Mouse (Mus musculus): Measurements from ENCODE around the gene Myl6. TPM values are rescaled to one million over a fixed set of nuclear protein-coding genes. Genes with fewer than 3 reads are reported as not detected.
A peak's percentile ranks its signal among the peaks of the same experiment; 100 is the strongest.
"Not testable (repeated sequence)": the region's sequence is repeated elsewhere in the genome, so short reads cannot be mapped to it uniquely, and the experiment has no call there.

Myl6 gene
- polyA plus RNA-seq, 1 experiment from 2014 or later = 742 TPM

- H3K4me1 ChIP-seq (replicated peaks; ENCODE audit: control insufficient read depth, insufficient read depth, low read length) = peaks cover 11% of the 10 kb centered on the region
- no peak overlapping the region; the same call in 1 of the 2 replicates for H3K4me2 ChIP-seq (replicated peaks; ENCODE audit: low read depth, low read length)
- 81% methylated on average over 4 of the region's 4 CpGs for WGBS
- H3K4me3 ChIP-seq (ENCODE audit: low read depth, low read length) = no peak overlapping the region
- no peaks in the 10 kb centered on the region; the same call in 1 of the 2 replicates for H3K36me3 ChIP-seq (ENCODE audit: control insufficient read depth, insufficient read depth, low read length)
- H3K9me3 ChIP-seq (ENCODE audit: control insufficient read depth, low read length) = no peaks in the 10 kb centered on the region
- no peak overlapping the region for H3K9ac ChIP-seq (ENCODE audit: low read depth, low read length)
- H3K27ac ChIP-seq (ENCODE audit: low read depth, low read length) = no peak overlapping the region
- DNase-seq (ENCODE audit: low spot score) = no peak
- H3K27me3 ChIP-seq (ENCODE audit: control insufficient read depth, insufficient read depth, low read length) = no peaks in the 10 kb centered on the region; the same call in 1 of the 2 replicates
- no peak for ATAC-seq (ENCODE audit: low FRiP score)
Observed at GRCm38 (mm10) chr10:128495903-128496302, 2.0 kb upstream of the Myl6 start.

GRCm38 (mm10) chr10:128495270-128495669, 1.3 kb upstream of the Myl6 start:
- 82% methylated on average over 2 of the region's 2 CpGs for WGBS

GRCm38 (mm10) chr10:128494667-128495245, 811 bp upstream of the Myl6 start:
- no peak for DNase-seq (ENCODE audit: low spot score)
- Histone ChIP-seq H3K4me1 (replicated peaks; ENCODE audit: control insufficient read depth, insufficient read depth, low read length) (peaks cover 15% of the 10 kb centered on the region), H3K36me3 (ENCODE audit: control insufficient read depth, insufficient read depth, low read length) (peaks cover under 1% of the 10 kb centered on the region; the same call in 1 of the 2 replicates), H3K9ac (ENCODE audit: low read depth, low read length) (peak overlapping the region; percentile 68), H3K4me2 (replicated peaks; ENCODE audit: low read depth, low read length) (peak overlapping the region; percentile 58), H3K27ac (ENCODE audit: low read depth, low read length) (peak overlapping the region; percentile 54; the same call in 1 of the 2 replicates), H3K27me3 (ENCODE audit: control insufficient read depth, insufficient read depth, low read length) (no peaks in the 10 kb centered on the region; the same call in 1 of the 2 replicates), H3K4me3 (ENCODE audit: low read depth, low read length) (peak overlapping the region; percentile 76), H3K9me3 (ENCODE audit: control insufficient read depth, low read length) (no peaks in the 10 kb centered on the region)
- 64% methylated on average over 11 of the region's 11 CpGs for WGBS
- ATAC-seq (ENCODE audit: low FRiP score) = no peak

More at GRCm38 (mm10) chr10:128495270-128495669, 1.3 kb upstream of the Myl6 start:
- Histone ChIP-seq H3K4me1 (replicated peaks; ENCODE audit: control insufficient read depth, insufficient read depth, low read length) (peaks cover 11% of the 10 kb centered on the region), H3K9me3 (ENCODE audit: control insufficient read depth, low read length) (no peaks in the 10 kb centered on the region), H3K9ac (ENCODE audit: low read depth, low read length) (no peak overlapping the region), H3K27ac (ENCODE audit: low read depth, low read length) (no peak overlapping the region), H3K4me2 (replicated peaks; ENCODE audit: low read depth, low read length) (no peak overlapping the region), H3K4me3 (ENCODE audit: low read depth, low read length) (no peak overlapping the region), H3K36me3 (ENCODE audit: control insufficient read depth, insufficient read depth, low read length) (no peaks in the 10 kb centered on the region; the same call in 1 of the 2 replicates), H3K27me3 (ENCODE audit: control insufficient read depth, insufficient read depth, low read length) (no peaks in the 10 kb centered on the region; the same call in 1 of the 2 replicates)
- no peak for ATAC-seq (ENCODE audit: low FRiP score)
- no peak for DNase-seq (ENCODE audit: low spot score)

- Histone ChIP-seq H3K9ac (ENCODE audit: low read depth, low read length) (peak overlapping the region; percentile 74), H3K9me3 (ENCODE audit: control insufficient read depth, low read length) (no peaks in the 10 kb centered on the region), H3K4me2 (replicated peaks; ENCODE audit: low read depth, low read length) (peak overlapping the region; percentile 75), H3K4me1 (replicated peaks; ENCODE audit: control insufficient read depth, insufficient read depth, low read length) (peaks cover 11% of the 10 kb centered on the region), H3K27me3 (ENCODE audit: control insufficient read depth, insufficient read depth, low read length) (no peaks in the 10 kb centered on the region; the same call in 1 of the 2 replicates), H3K27ac (ENCODE audit: low read depth, low read length) (peak overlapping the region; percentile 80), H3K4me3 (ENCODE audit: low read depth, low read length) (peak overlapping the region; percentile 76), H3K36me3 (ENCODE audit: control insufficient read depth, insufficient read depth, low read length) (peaks cover 4% of the 10 kb centered on the region; the same call in 1 of the 2 replicates)
- no peak for DNase-seq (ENCODE audit: low spot score)
- WGBS = 1% methylated on average over 12 of the region's 12 CpGs
- ATAC-seq (ENCODE audit: low FRiP score) = peak; percentile 39
Observed at GRCm38 (mm10) chr10:128493319-128493694, 638 bp downstream of the Myl6 start.

GRCm38 (mm10) chr10:128492633-128493311, 1.2 kb downstream of the Myl6 start:
- no peaks in the 10 kb centered on the region for H3K9me3 ChIP-seq (ENCODE audit: control insufficient read depth, low read length)
- DNase-seq (ENCODE audit: low spot score) (peak; percentile 65), ATAC-seq (ENCODE audit: low FRiP score) (peak; percentile 23; the same call in 1 of the 2 replicates)
- 31% methylated on average over 12 of the region's 12 CpGs for WGBS
- peaks cover 6% of the 10 kb centered on the region for H3K36me3 ChIP-seq (ENCODE audit: control insufficient read depth, insufficient read depth, low read length)
- H3K4me3 ChIP-seq (ENCODE audit: low read depth, low read length) = peak overlapping the region; percentile 76
- peak overlapping the region; percentile 74 for H3K9ac ChIP-seq (ENCODE audit: low read depth, low read length)
- peak overlapping the region; percentile 80 for H3K27ac ChIP-seq (ENCODE audit: low read depth, low read length)
- H3K4me2 ChIP-seq (replicated peaks; ENCODE audit: low read depth, low read length) = peak overlapping the region; percentile 75
- H3K4me1 ChIP-seq (replicated peaks; ENCODE audit: control insufficient read depth, insufficient read depth, low read length) = peaks cover 11% of the 10 kb centered on the region
- no peaks in the 10 kb centered on the region; the same call in 1 of the 2 replicates for H3K27me3 ChIP-seq (ENCODE audit: control insufficient read depth, insufficient read depth, low read length)

- WGBS = 76% methylated on average over 6 of the region's 8 CpGs
- ATAC-seq (ENCODE audit: low FRiP score); H3K27ac ChIP-seq (ENCODE audit: low read depth, low read length); H3K9me3 ChIP-seq (ENCODE audit: control insufficient read depth, low read length); DNase-seq (ENCODE audit: low spot score); H3K27me3 ChIP-seq (ENCODE audit: control insufficient read depth, insufficient read depth, low read length): not testable (repeated sequence)
- Histone ChIP-seq H3K4me2 (replicated peaks; ENCODE audit: low read depth, low read length) (peak overlapping the region; percentile 75), H3K9ac (ENCODE audit: low read depth, low read length) (peak overlapping the region; percentile 74; the same call in 1 of the 2 replicates), H3K4me3 (ENCODE audit: low read depth, low read length) (peak overlapping the region; percentile 76), H3K36me3 (ENCODE audit: control insufficient read depth, insufficient read depth, low read length) (peaks cover 12% of the 10 kb centered on the region), H3K4me1 (replicated peaks; ENCODE audit: control insufficient read depth, insufficient read depth, low read length) (peaks cover 11% of the 10 kb centered on the region)
Observed at GRCm38 (mm10) chr10:128492051-128492450, 1.9 kb downstream of the Myl6 start.

GRCm38 (mm10) chr10:128491495-128491894, 2.5 kb downstream of the Myl6 start:
- Histone ChIP-seq H3K4me1 (replicated peaks; ENCODE audit: control insufficient read depth, insufficient read depth, low read length) (peaks cover 11% of the 10 kb centered on the region), H3K4me3 (ENCODE audit: low read depth, low read length) (no peak overlapping the region), H3K9me3 (ENCODE audit: control insufficient read depth, low read length) (no peaks in the 10 kb centered on the region), H3K4me2 (replicated peaks; ENCODE audit: low read depth, low read length) (no peak overlapping the region; the same call in 1 of the 2 replicates), H3K9ac (ENCODE audit: low read depth, low read length) (no peak overlapping the region), H3K27me3 (ENCODE audit: control insufficient read depth, insufficient read depth, low read length) (no peaks in the 10 kb centered on the region), H3K27ac (ENCODE audit: low read depth, low read length) (no peak overlapping the region), H3K36me3 (ENCODE audit: control insufficient read depth, insufficient read depth, low read length) (peaks cover 12% of the 10 kb centered on the region)
- no peak for DNase-seq (ENCODE audit: low spot score)
- ATAC-seq (ENCODE audit: low FRiP score) = no peak
- 86% methylated on average over 6 of the region's 6 CpGs for WGBS

- ATAC-seq (ENCODE audit: low FRiP score) (no peak), DNase-seq (ENCODE audit: low spot score) (no peak)
- Histone ChIP-seq H3K4me3 (ENCODE audit: low read depth, low read length) (no peak overlapping the region), H3K27me3 (ENCODE audit: control insufficient read depth, insufficient read depth, low read length) (no peaks in the 10 kb centered on the region), H3K4me2 (replicated peaks; ENCODE audit: low read depth, low read length) (no peak overlapping the region; the same call in 1 of the 2 replicates), H3K9ac (ENCODE audit: low read depth, low read length) (no peak overlapping the region), H3K4me1 (replicated peaks; ENCODE audit: control insufficient read depth, insufficient read depth, low read length) (peaks cover 11% of the 10 kb centered on the region), H3K36me3 (ENCODE audit: control insufficient read depth, insufficient read depth, low read length) (peaks cover 12% of the 10 kb centered on the region; the same call in 1 of the 2 replicates), H3K9me3 (ENCODE audit: control insufficient read depth, low read length) (no peaks in the 10 kb centered on the region), H3K27ac (ENCODE audit: low read depth, low read length) (no peak overlapping the region)
- 59% methylated on average over 4 of the region's 5 CpGs for WGBS
Observed at GRCm38 (mm10) chr10:128490912-128491311, 3.0 kb downstream of the Myl6 start.

Data from hindbrain, embryonic 11.5 days (tissue).